ENCODE assay signal across 7 mouse cellular contexts in the genomic region with DNA sequence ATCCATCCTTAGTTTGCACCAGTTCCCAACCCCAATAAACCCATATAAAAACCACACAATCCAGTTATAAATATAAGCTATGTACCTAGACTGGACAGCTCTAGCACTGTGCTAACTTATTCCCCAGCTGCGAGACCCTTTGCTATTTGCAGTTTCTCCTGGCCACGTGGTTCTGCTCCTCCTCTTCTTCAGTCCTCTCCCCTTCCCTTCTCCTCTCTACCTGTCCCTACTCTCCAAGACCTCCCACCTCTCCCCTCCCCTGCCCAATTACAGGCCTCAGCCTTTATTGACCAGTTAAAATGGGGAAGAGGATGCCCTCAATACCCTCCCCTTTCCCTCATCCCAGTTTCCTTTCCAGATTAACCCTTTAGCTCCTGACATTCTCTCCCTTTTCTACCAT. TPM values are rescaled to one million over a fixed set of nuclear protein-coding genes. Genes with fewer than 3 reads are reported as not detected.
A peak's percentile ranks its signal among the peaks of the same experiment; 100 is the strongest.
DNase-seq lines count a peak whose midpoint lies in the region; ATAC-seq and TF ChIP-seq lines count a peak whose summit lies in the region.

No protein-coding gene starts in this region.

- no peaks in the 10 kb centered on the region for H3K27me3 ChIP-seq in megakaryocyte, embryonic 14.5 days (replicated peaks)
- H3K27me3 ChIP-seq in limb, embryonic 10.5 days (ENCODE audit: low read depth, poor library complexity, severe bottlenecking): no peaks in the 10 kb centered on the region
- H3K27me3 ChIP-seq in stomach, embryonic 14.5 days (ENCODE audit: control insufficient read depth, insufficient read depth, low read length): no peaks in the 10 kb centered on the region

- ATAC-seq in megakaryocyte, adult 5-6 weeks (ENCODE audit: poor library complexity, severe bottlenecking): no peak
- no peak for ATAC-seq in stomach, embryonic 14.5 days (ENCODE audit: insufficient number of reproducible peaks, insufficient read depth, low FRiP score, low read depth)

- H3K27ac ChIP-seq in embryonic fibroblast, embryonic 13.5 days (ENCODE audit: insufficient read depth, low read length): no peak overlapping the region
- peak overlapping the region; percentile 94 for H3K27ac ChIP-seq in limb, embryonic 10.5 days
- H3K27ac ChIP-seq in stomach, embryonic 14.5 days (ENCODE audit: low read length): 0 out of 2 replicates have a peak overlapping the region, but pooled peaks have one; percentile 86

- WGBS in limb, embryonic 10.5 days: 5% methylated on average over 2 of the region's 2 CpGs
- 2% methylated on average over 2 of the region's 2 CpGs for WGBS in stomach, embryonic 14.5 days

- H3K9me3 ChIP-seq in megakaryocyte, embryonic 14.5 days: no peaks in the 10 kb centered on the region
- no peaks in the 10 kb centered on the region for H3K9me3 ChIP-seq in limb, embryonic 10.5 days (replicated peaks)
- H3K9me3 ChIP-seq in stomach, embryonic 14.5 days (ENCODE audit: control insufficient read depth, low read depth, low read length): no peaks in the 10 kb centered on the region

- H3K4me2 ChIP-seq in stomach, embryonic 14.5 days (replicated peaks; ENCODE audit: low read depth, low read length): peak overlapping the region; percentile 68

- DNase-seq in limb, embryonic 10.5 days (ENCODE audit: low spot score): no peak
- no peak for DNase-seq in c-Kit-positive CD71-positive TER-119-positive erythroid progenitor cells, embryonic 14.5 days (ENCODE audit: low spot score)
- no peak for DNase-seq in kidney, adult 8-10 months

- no peak for TF ChIP-seq CTCF in embryonic fibroblast, embryonic 13.5 days (IDR thresholded peaks at IDR 0.05; ENCODE audit: borderline replicate concordance, insufficient read depth, low read length)

- peak overlapping the region; percentile 93 for H3K4me3 ChIP-seq in megakaryocyte, embryonic 14.5 days (replicated peaks)
- peak overlapping the region; percentile 78; the same call in 1 of the 2 replicates for H3K4me3 ChIP-seq in embryonic fibroblast, embryonic 13.5 days (ENCODE audit: insufficient read depth, low read length)
- H3K4me3 ChIP-seq in limb, embryonic 10.5 days: peak overlapping the region; percentile 77
- H3K4me3 ChIP-seq in stomach, embryonic 14.5 days (ENCODE audit: low read depth, low read length): peak overlapping the region; percentile 73

- peaks cover 46% of the 10 kb centered on the region for H3K4me1 ChIP-seq in megakaryocyte, embryonic 14.5 days
- H3K4me1 ChIP-seq in embryonic fibroblast, embryonic 13.5 days (ENCODE audit: control insufficient read depth, insufficient read depth, low read length): no peaks in the 10 kb centered on the region; the same call in 1 of the 2 replicates
- H3K4me1 ChIP-seq in limb, embryonic 10.5 days: peaks cover 27% of the 10 kb centered on the region
- peaks cover 16% of the 10 kb centered on the region for H3K4me1 ChIP-seq in stomach, embryonic 14.5 days (ENCODE audit: control insufficient read depth, insufficient read depth, low read length)

- no peak for TF ChIP-seq POLR2A in embryonic fibroblast, embryonic 13.5 days (IDR thresholded peaks at IDR 0.05; ENCODE audit: low read depth, low read length)

- H3K9ac ChIP-seq in stomach, embryonic 14.5 days (replicated peaks; ENCODE audit: low read depth, low read length): no peak overlapping the region; the same call in 1 of the 2 replicates

- peaks cover 7% of the 10 kb centered on the region for H3K36me3 ChIP-seq in megakaryocyte, embryonic 14.5 days (replicated peaks; ENCODE audit: low read length)
- H3K36me3 ChIP-seq in limb, embryonic 10.5 days: no peaks in the 10 kb centered on the region
- no peaks in the 10 kb centered on the region for H3K36me3 ChIP-seq in stomach, embryonic 14.5 days (ENCODE audit: control insufficient read depth, insufficient read depth, low read length)

RNA-seq across cellular contexts. Expression of a gene that starts 1.3 kb away (rescaled TPM):
- 0.89 TPM in 1 of 2 replicates, not detected in the other for polyA plus RNA-seq in megakaryocyte, embryonic 14.5 days (2012; ENCODE audit: insufficient read depth, low replicate concordance)
- 5.6 and 8.0 TPM in 2 replicates for total RNA-seq in megakaryocyte, adult 5-6 weeks (2015)
- 9.0 TPM in 2 replicates for total RNA-seq in megakaryocyte, adult 5-6 weeks (2017)
- 6.5 and 9.5 TPM in 2 replicates for polyA plus RNA-seq in embryonic fibroblast, embryonic 13.5 days (2011; ENCODE audit: insufficient read length, low read depth, missing spikeins)
- 35.5 and 43.0 TPM in 2 replicates for polyA plus RNA-seq in limb, embryonic 10.5 days (2016; fragmentation: Nextera tagmentation; extraction: Ambion mirVana)
- polyA plus RNA-seq in stomach, embryonic 14.5 days (2014; fragmentation: Nextera tagmentation; extraction: Ambion mirVana): 25.4 and 25.6 TPM in 2 replicates

RNA-seq across cellular contexts. Expression of a gene that starts 4.8 kb away (rescaled TPM):
- 2.7 TPM in 1 of 2 replicates, not detected in the other for polyA plus RNA-seq in megakaryocyte, embryonic 14.5 days (2012; ENCODE audit: insufficient read depth, low replicate concordance)
- total RNA-seq in megakaryocyte, adult 5-6 weeks (2015): 25.3 and 25.9 TPM in 2 replicates
- 21.0 and 24.3 TPM in 2 replicates for total RNA-seq in megakaryocyte, adult 5-6 weeks (2017)
- 18.7 and 23.7 TPM in 2 replicates for polyA plus RNA-seq in embryonic fibroblast, embryonic 13.5 days (2011; ENCODE audit: insufficient read length, low read depth, missing spikeins)
- 60.8 and 71.9 TPM in 2 replicates for polyA plus RNA-seq in limb, embryonic 10.5 days (2016; fragmentation: Nextera tagmentation; extraction: Ambion mirVana)
- polyA plus RNA-seq in stomach, embryonic 14.5 days (2014; fragmentation: Nextera tagmentation; extraction: Ambion mirVana): 34.6 and 40.7 TPM in 2 replicates

RNA-seq across cellular contexts. Expression of a gene that starts 32.3 kb away (rescaled TPM):
- polyA plus RNA-seq in megakaryocyte, embryonic 14.5 days (2012; ENCODE audit: insufficient read depth, low replicate concordance): 37.4 and 99.0 TPM in 2 replicates
- 6.5 and 7.0 TPM in 2 replicates for total RNA-seq in megakaryocyte, adult 5-6 weeks (2015)
- total RNA-seq in megakaryocyte, adult 5-6 weeks (2017): 2.7 and 2.8 TPM in 2 replicates
- polyA plus RNA-seq in embryonic fibroblast, embryonic 13.5 days (2011; ENCODE audit: insufficient read length, low read depth, missing spikeins): 15.0 and 19.6 TPM in 2 replicates
- polyA plus RNA-seq in limb, embryonic 10.5 days (2016; fragmentation: Nextera tagmentation; extraction: Ambion mirVana): 80.9 and 91.8 TPM in 2 replicates
- polyA plus RNA-seq in stomach, embryonic 14.5 days (2014; fragmentation: Nextera tagmentation; extraction: Ambion mirVana): 48.0 and 55.8 TPM in 2 replicates
